Mouse (Mus musculus) liver, embryonic 16.5 days (tissue): ENCODE data around the gene Setd4. TPM values are rescaled to one million over a fixed set of nuclear protein-coding genes. Genes with fewer than 3 reads are reported as not detected.

Experiments
- ATAC-seq: fragments of 200-750 bp; cut with Nextera tagmentation; 2 replicates; pipeline ENCODE4 v1.8.0; 2017; ENCODE audit warnings: low read depth, mild to moderate bottlenecking, moderate number of reproducible peaks, moderate library complexity
- H3K27ac ChIP-seq: fragments of 300-500 bp; sonication (generic); 2 replicates; pipeline ENCODE4 v1.5.1; 2014; ENCODE audit warnings: mild to moderate bottlenecking, low read length
- H3K27me3 ChIP-seq: fragments of 300-500 bp; sonication (generic); 2 replicates; pipeline ENCODE4 v1.6.1; 2014; ENCODE audit warnings: low read depth, low read length, mixed read lengths; ENCODE audit not compliant: control insufficient read depth, insufficient read depth
- H3K36me3 ChIP-seq: fragments of 300-500 bp; sonication (generic); 2 replicates; pipeline ENCODE4 v1.6.1; 2014; ENCODE audit warnings: mild to moderate bottlenecking; ENCODE audit not compliant: control insufficient read depth, insufficient read depth
- H3K4me1 ChIP-seq: fragments of 300-500 bp; sonication (generic); 2 replicates; pipeline ENCODE4 v1.6.1; 2014; ENCODE audit warnings: low read depth, low read length, mixed read lengths; ENCODE audit not compliant: control insufficient read depth
- H3K4me2 ChIP-seq: fragments of 300-500 bp; sonication (generic); 2 replicates; pipeline ENCODE4 v1.6.1; 2014; ENCODE audit warnings: low read depth, low read length, mixed read lengths
- H3K4me3 ChIP-seq: fragments of 300-500 bp; sonication (generic); 2 replicates; pipeline ENCODE4 v1.5.1; 2014; ENCODE audit warnings: low read depth, mild to moderate bottlenecking, low read length
- H3K9ac ChIP-seq: fragments of 300-500 bp; sonication (generic); 2 replicates; pipeline ENCODE4 v1.6.1; 2014; ENCODE audit warnings: low read depth, low read length
- H3K9me3 ChIP-seq: fragments of 300-500 bp; sonication (generic); replicated peaks from 2 replicates; pipeline ENCODE4 v1.6.1; 2016; ENCODE audit warnings: low read length; ENCODE audit not compliant: control insufficient read depth
- WGBS: fragments of 180-500 bp; shearing (Covaris S2); extraction: QIAGEN DNeasy Blood & Tissue Kit; methylation state at CpG from one replicate; pipeline ENCODE4 v1.1.7; 2014; ENCODE audit not compliant: insufficient replicate concordance; 5-methylcytosine and 5-hydroxymethylcytosine counted together
- polyA plus RNA-seq: library from polyadenylated mRNA; unstranded; fragments of >200 nt; fragmentation: Nextera tagmentation; extraction: Ambion mirVana; gene quantifications from 2 replicates; pipeline ENCODE4 v1.2.1, GENCODE M21; 2015

Setd4 gene
- polyA plus RNA-seq, 1 experiment from 2014 or later, result 3.9 TPM

DNA sequence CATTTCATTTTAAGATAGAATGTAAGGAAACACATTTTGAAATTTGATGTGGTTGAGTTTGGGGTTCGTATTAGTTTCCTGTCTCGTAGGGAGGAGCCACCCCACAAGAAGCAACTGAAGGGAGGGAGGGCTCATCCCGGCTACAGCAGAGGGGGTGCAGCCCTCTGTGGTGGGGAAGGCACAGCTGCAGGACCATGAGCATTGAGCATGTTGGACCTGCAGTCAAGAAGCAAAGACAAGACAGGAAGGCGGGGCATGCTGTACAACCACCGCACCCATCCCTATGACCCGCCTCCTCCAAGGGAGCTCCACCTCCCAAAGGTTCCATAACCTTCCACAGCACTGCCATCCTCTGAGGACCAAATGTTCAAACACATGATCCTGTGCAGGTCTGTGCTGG lies 31.5 kb downstream of the Setd4 start:
- no peak for ATAC-seq
- 68% methylated on average over 6 of the region's 6 CpGs for WGBS
- H3K4me3 ChIP-seq, result no peak overlapping the region

GRCm38 (mm10) chr16:93558499-93558898 lies 45.4 kb downstream of the Setd4 start:
- H3K4me3 ChIP-seq, result no peak overlapping the region
- no peak overlapping the region for H3K4me2 ChIP-seq
- H3K9me3 ChIP-seq, result no peaks in the 10 kb centered on the region
- no peak overlapping the region for H3K9ac ChIP-seq
- no peaks in the 10 kb centered on the region for H3K4me1 ChIP-seq
- no peak for ATAC-seq
- H3K27me3 ChIP-seq, result no peaks in the 10 kb centered on the region
- H3K27ac ChIP-seq, result no peak overlapping the region
- 43% methylated on average over 12 of the region's 12 CpGs for WGBS
- no peaks in the 10 kb centered on the region for H3K36me3 ChIP-seq

More for the DNA sequence above, 31.5 kb downstream of the Setd4 start:
- Histone ChIP-seq H3K27me3 (no peaks in the 10 kb centered on the region), H3K36me3 (no peaks in the 10 kb centered on the region), H3K4me1 (no peaks in the 10 kb centered on the region), H3K4me2 (no peak overlapping the region), H3K9ac (no peak overlapping the region), H3K27ac (no peak overlapping the region), H3K9me3 (no peaks in the 10 kb centered on the region)

DNA sequence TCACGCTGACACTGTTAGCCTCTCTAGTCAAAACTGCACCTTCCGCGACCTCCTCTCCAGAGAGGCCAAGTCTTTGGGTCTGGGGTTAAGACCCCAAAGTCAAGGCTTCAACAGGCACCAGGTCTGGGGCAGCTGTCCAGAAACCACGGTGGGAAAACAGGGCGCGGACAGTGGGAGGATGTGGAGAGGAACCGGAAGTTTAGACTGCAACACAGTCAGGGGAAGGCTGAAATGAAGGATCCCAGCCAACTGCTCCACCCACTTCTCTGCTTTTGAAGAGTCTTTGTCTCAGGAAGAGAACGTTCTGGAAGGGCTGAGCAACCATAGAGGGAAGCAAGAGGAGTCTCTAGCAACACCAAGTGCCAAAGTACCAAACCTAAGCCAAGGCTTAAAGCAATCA lies 46.2 kb downstream of the Setd4 start:
- ATAC-seq, result no peak
- Histone ChIP-seq H3K9me3 (no peaks in the 10 kb centered on the region), H3K9ac (no peak overlapping the region), H3K4me1 (no peaks in the 10 kb centered on the region), H3K27ac (no peak overlapping the region), H3K4me3 (no peak overlapping the region), H3K4me2 (no peak overlapping the region), H3K36me3 (no peaks in the 10 kb centered on the region), H3K27me3 (no peaks in the 10 kb centered on the region)
- WGBS, result 46% methylated on average over 8 of the region's 8 CpGs

- WGBS, result 38% methylated on average over 12 of the region's 12 CpGs
- Histone ChIP-seq H3K4me3 (no peak overlapping the region), H3K9ac (no peak overlapping the region), H3K36me3 (no peaks in the 10 kb centered on the region), H3K9me3 (no peaks in the 10 kb centered on the region), H3K4me1 (no peaks in the 10 kb centered on the region), H3K4me2 (no peak overlapping the region), H3K27ac (no peak overlapping the region), H3K27me3 (no peaks in the 10 kb centered on the region)
- no peak for ATAC-seq
Measured at GRCm38 (mm10) chr16:93552686-93553513, 51.0 kb downstream of the Setd4 start.

GRCm38 (mm10) chr16:93549287-93549686 lies 54.6 kb downstream of the Setd4 start:
- H3K27me3 ChIP-seq, result no peaks in the 10 kb centered on the region
- H3K9me3 ChIP-seq, result no peaks in the 10 kb centered on the region
- H3K9ac ChIP-seq, result no peak overlapping the region
- H3K27ac ChIP-seq, result no peak overlapping the region
- no peaks in the 10 kb centered on the region for H3K36me3 ChIP-seq
- H3K4me2 ChIP-seq, result no peak overlapping the region
- no peak for ATAC-seq
- no peak overlapping the region for H3K4me3 ChIP-seq
- WGBS, result 34% methylated on average over 10 of the region's 10 CpGs
- no peaks in the 10 kb centered on the region for H3K4me1 ChIP-seq

DNA sequence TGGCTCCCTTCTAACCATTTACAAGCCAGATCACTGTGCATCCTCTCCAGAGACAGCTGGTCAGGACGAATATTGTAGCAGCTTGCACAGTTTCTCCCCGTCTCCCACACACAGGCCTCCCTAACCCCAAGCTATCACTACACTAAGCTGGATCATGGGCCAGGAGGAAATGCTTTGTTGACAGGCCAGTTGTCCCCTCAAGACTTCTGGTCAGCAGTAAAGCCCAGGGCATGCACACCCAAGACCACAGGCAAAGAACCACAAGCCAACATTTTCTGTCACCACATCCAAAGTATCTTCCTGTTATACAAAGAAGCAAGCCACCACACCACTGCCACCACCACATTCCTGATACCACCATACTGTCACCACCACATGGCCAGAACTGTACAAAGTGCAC lies 55.8 kb downstream of the Setd4 start:
- no peak for ATAC-seq

GRCm38 (mm10) chr16:93547122-93547521 lies 56.7 kb downstream of the Setd4 start:
- WGBS, result 21% methylated on average over 3 of the region's 3 CpGs
- ATAC-seq, result no peak

More for the DNA sequence above, 55.8 kb downstream of the Setd4 start:
- Histone ChIP-seq H3K4me1 (no peaks in the 10 kb centered on the region), H3K9ac (no peak overlapping the region), H3K27me3 (no peaks in the 10 kb centered on the region), H3K4me2 (no peak overlapping the region), H3K27ac (no peak overlapping the region), H3K4me3 (no peak overlapping the region), H3K36me3 (no peaks in the 10 kb centered on the region), H3K9me3 (no peaks in the 10 kb centered on the region)
- WGBS, result 40% methylated on average over 2 of the region's 2 CpGs

GRCm38 (mm10) chr16:93546354-93546965 lies 57.4 kb downstream of the Setd4 start:
- ATAC-seq, result no peak
- Histone ChIP-seq H3K27ac (no peak overlapping the region), H3K4me1 (no peaks in the 10 kb centered on the region), H3K4me2 (no peak overlapping the region), H3K27me3 (no peaks in the 10 kb centered on the region), H3K4me3 (no peak overlapping the region), H3K9me3 (no peaks in the 10 kb centered on the region), H3K9ac (no peak overlapping the region), H3K36me3 (no peaks in the 10 kb centered on the region)
- WGBS, result 45% methylated on average over 12 of the region's 12 CpGs

More at GRCm38 (mm10) chr16:93547122-93547521, 56.7 kb downstream of the Setd4 start:
- Histone ChIP-seq H3K27ac (no peak overlapping the region), H3K4me3 (no peak overlapping the region), H3K9ac (no peak overlapping the region), H3K4me1 (no peaks in the 10 kb centered on the region), H3K27me3 (no peaks in the 10 kb centered on the region), H3K9me3 (no peaks in the 10 kb centered on the region), H3K4me2 (no peak overlapping the region), H3K36me3 (no peaks in the 10 kb centered on the region)

DNA sequence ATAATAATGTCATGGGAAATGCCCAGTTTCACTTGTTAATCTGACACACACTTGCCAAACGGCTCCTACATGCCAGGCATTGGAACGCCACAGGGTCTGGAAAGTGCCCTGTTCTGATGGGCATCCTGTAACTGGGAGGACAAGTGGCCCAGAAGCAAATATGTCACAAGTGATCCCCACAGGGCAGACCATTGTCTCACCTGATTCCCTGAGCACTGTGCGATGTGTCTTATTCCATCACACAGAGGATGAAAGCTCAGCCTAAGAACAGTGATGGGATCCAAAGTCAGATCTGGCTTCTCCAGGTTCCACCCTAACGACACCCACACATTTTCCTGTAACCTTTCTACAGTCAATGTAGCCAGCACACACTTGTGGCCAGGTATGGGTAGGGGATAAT lies 58.9 kb downstream of the Setd4 start:
- WGBS, result 58% methylated on average over 4 of the region's 4 CpGs
- Histone ChIP-seq H3K9ac (no peak overlapping the region), H3K36me3 (no peaks in the 10 kb centered on the region)

More for the DNA sequence above, 58.9 kb downstream of the Setd4 start:
- Histone ChIP-seq H3K4me1 (no peaks in the 10 kb centered on the region), H3K4me3 (no peak overlapping the region), H3K27ac (no peak overlapping the region), H3K9me3 (no peaks in the 10 kb centered on the region), H3K4me2 (no peak overlapping the region), H3K27me3 (no peaks in the 10 kb centered on the region)
- ATAC-seq, result no peak
